Mouse (Mus musculus) lung, postnatal 0 days (tissue): ENCODE results near the gene Mei4.

Experiments used
- CTCF ChIP-seq: IDR thresholded peaks from 2 replicates; pipeline ENCODE4 v1.5.1; 2016; ENCODE audit warnings: antibody characterized with exemption, mild to moderate bottlenecking
- EP300 ChIP-seq: IDR thresholded peaks from 2 replicates; pipeline ENCODE4 v1.6.1; 2016; ENCODE audit warnings: antibody characterized with exemption, mild to moderate bottlenecking, control low read depth

- TF ChIP-seq EP300 (no peak), CTCF (no peak)
Observed at GRCm38 (mm10) chr9:81957842-81958241, 94.4 kb downstream of the Mei4 start.
